16 mouse cellular contexts compared by ENCODE assay signal in genomic region chr11:94729565-94729964, GRCm38 (mm10). TPM values are rescaled to one million over a fixed set of nuclear protein-coding genes. Genes with fewer than 3 reads are reported as not detected.
A peak's percentile ranks its signal among the peaks of the same experiment; 100 is the strongest.
DNase-seq lines count a peak whose midpoint lies in the region; ATAC-seq and TF ChIP-seq lines count a peak whose summit lies in the region.
"Had no signal": no experiment of that assay in that cellular context is flagged by ENCODE, and none has a peak within 500 bp of the region (broad histone marks: within the 10 kb centered on the region; RNA-seq: fewer than 3 reads in every experiment).

No protein-coding gene starts in this region.

- H3K9ac ChIP-seq in hindbrain, postnatal 0 days (replicated peaks; ENCODE audit: low read length), result no peak overlapping the region
- H3K9ac ChIP-seq in hindbrain, embryonic 12.5 days, result no peak overlapping the region
- H3K9ac ChIP-seq in midbrain, postnatal 0 days (replicated peaks; ENCODE audit: low read length, poor library complexity, severe bottlenecking), result no peak overlapping the region
- H3K9ac ChIP-seq in midbrain, embryonic 11.5 days (ENCODE audit: low read length), result no peak overlapping the region
- H3K9ac ChIP-seq in stomach, postnatal 0 days (ENCODE audit: low read length), result no peak overlapping the region
- H3K9ac ChIP-seq: kidney, embryonic 15.5 days had no signal

- no peaks in the 10 kb centered on the region for H3K27me3 ChIP-seq in hindbrain, postnatal 0 days (ENCODE audit: insufficient read depth, low read length)
- no peaks in the 10 kb centered on the region; the same call in 1 of the 2 replicates for H3K27me3 ChIP-seq in hindbrain, embryonic 12.5 days
- no peaks in the 10 kb centered on the region for H3K27me3 ChIP-seq in midbrain, postnatal 0 days (ENCODE audit: insufficient read depth, low read length)
- no peaks in the 10 kb centered on the region for H3K27me3 ChIP-seq in midbrain, embryonic 11.5 days (ENCODE audit: control insufficient read depth, insufficient read depth, low read length)
- H3K27me3 ChIP-seq in stomach, postnatal 0 days (ENCODE audit: control insufficient read depth, insufficient read depth, low read length), result no peaks in the 10 kb centered on the region
- H3K27me3 ChIP-seq: kidney, embryonic 15.5 days had no signal

- DNase-seq in hindbrain, postnatal 0 days (ENCODE audit: low spot score), result peak; percentile 27
- peak; percentile 19 for DNase-seq in midbrain, postnatal 0 days (ENCODE audit: low spot score)
- no peak for DNase-seq in midbrain, embryonic 11.5 days (ENCODE audit: low spot score, missing footprints)
- peak; percentile 35 for DNase-seq in NIH3T3 (ENCODE audit: low read depth)
- DNase-seq in stomach, postnatal 0 days (ENCODE audit: low spot score), result no peak
- no peak for DNase-seq in right cerebral cortex, postnatal 4 days
- no peak for DNase-seq in gastrocnemius, adult 18-20 months (ENCODE audit: low spot score)

- no peaks in the 10 kb centered on the region for H3K36me3 ChIP-seq in hindbrain, postnatal 0 days (ENCODE audit: insufficient read depth, low read length)
- H3K36me3 ChIP-seq in hindbrain, embryonic 12.5 days, result no peaks in the 10 kb centered on the region
- H3K36me3 ChIP-seq in midbrain, postnatal 0 days (ENCODE audit: insufficient read depth, low read length), result no peaks in the 10 kb centered on the region
- H3K36me3 ChIP-seq in midbrain, embryonic 11.5 days (ENCODE audit: control insufficient read depth, insufficient read depth, low read length), result no peaks in the 10 kb centered on the region
- H3K36me3 ChIP-seq in stomach, postnatal 0 days (ENCODE audit: control insufficient read depth, insufficient read depth, low read length), result no peaks in the 10 kb centered on the region
- H3K36me3 ChIP-seq: hindbrain, embryonic 10.5 days; kidney, embryonic 15.5 days had no signal

- H3K4me3 ChIP-seq in hindbrain, postnatal 0 days (ENCODE audit: low read length), result no peak overlapping the region
- no peak overlapping the region for H3K4me3 ChIP-seq in hindbrain, embryonic 12.5 days
- H3K4me3 ChIP-seq in midbrain, postnatal 0 days (ENCODE audit: low read depth, low read length), result no peak overlapping the region
- H3K4me3 ChIP-seq in midbrain, embryonic 11.5 days (ENCODE audit: low read depth, low read length), result no peak overlapping the region
- H3K4me3 ChIP-seq in stomach, postnatal 0 days (ENCODE audit: low read depth, low read length), result no peak overlapping the region
- H3K4me3 ChIP-seq: hindbrain, embryonic 10.5 days; kidney, embryonic 15.5 days; megakaryocyte, embryonic 14.5 days had no signal

- H3K4me2 ChIP-seq in hindbrain, postnatal 0 days (ENCODE audit: low read depth, low read length), result no peak overlapping the region
- no peak overlapping the region for H3K4me2 ChIP-seq in hindbrain, embryonic 12.5 days (replicated peaks)
- no peak overlapping the region for H3K4me2 ChIP-seq in midbrain, postnatal 0 days (ENCODE audit: low read depth, low read length, poor library complexity, severe bottlenecking)
- H3K4me2 ChIP-seq in midbrain, embryonic 11.5 days, result no peak overlapping the region
- H3K4me2 ChIP-seq in stomach, postnatal 0 days (replicated peaks; ENCODE audit: low read depth), result no peak overlapping the region
- H3K4me2 ChIP-seq: kidney, embryonic 15.5 days had no signal

- H3K9me3 ChIP-seq in hindbrain, postnatal 0 days (ENCODE audit: low read length), result no peaks in the 10 kb centered on the region
- H3K9me3 ChIP-seq in hindbrain, embryonic 12.5 days (replicated peaks), result no peaks in the 10 kb centered on the region
- H3K9me3 ChIP-seq in midbrain, postnatal 0 days (ENCODE audit: low read length), result no peaks in the 10 kb centered on the region
- H3K9me3 ChIP-seq in midbrain, embryonic 11.5 days (ENCODE audit: control insufficient read depth, low read length), result no peaks in the 10 kb centered on the region
- H3K9me3 ChIP-seq in stomach, postnatal 0 days (ENCODE audit: control insufficient read depth, low read length), result no peaks in the 10 kb centered on the region
- H3K9me3 ChIP-seq: hindbrain, embryonic 10.5 days; kidney, embryonic 15.5 days; megakaryocyte, embryonic 14.5 days had no signal

- 32% methylated on average over 4 of the region's 4 CpGs for WGBS in hindbrain, postnatal 0 days
- 35% methylated on average over 4 of the region's 4 CpGs for WGBS in hindbrain, embryonic 12.5 days
- 28% methylated on average over 4 of the region's 4 CpGs for WGBS in midbrain, postnatal 0 days
- 35% methylated on average over 4 of the region's 4 CpGs for WGBS in midbrain, embryonic 11.5 days
- 35% methylated on average over 4 of the region's 4 CpGs for WGBS in stomach, postnatal 0 days

- TF ChIP-seq CTCF in hindbrain, postnatal 0 days (IDR thresholded peaks at IDR 0.05; ENCODE audit: low read depth), result peak; percentile 30; the same call in 1 of the 2 replicates
- peak; percentile 22; the same call in 1 of the 2 replicates for TF ChIP-seq CTCF in midbrain, postnatal 0 days (IDR thresholded peaks at IDR 0.05)
- TF ChIP-seq CTCF in stomach, postnatal 0 days (IDR thresholded peaks at IDR 0.05; ENCODE audit: low read depth), result peak; percentile 45

- no peak for ATAC-seq in hindbrain, postnatal 0 days
- no peak for ATAC-seq in hindbrain, embryonic 12.5 days (ENCODE audit: low FRiP score)
- ATAC-seq in midbrain, postnatal 0 days (ENCODE audit: low FRiP score), result no peak
- no peak for ATAC-seq in midbrain, embryonic 11.5 days (ENCODE audit: low FRiP score)
- ATAC-seq in stomach, postnatal 0 days (ENCODE audit: low FRiP score, low TSS enrichment), result no peak

- TF ChIP-seq EP300 in stomach, postnatal 0 days (optimal IDR thresholded peaks at IDR 0.05), result no peak

- no peaks in the 10 kb centered on the region for H3K4me1 ChIP-seq in hindbrain, postnatal 0 days (ENCODE audit: insufficient read depth, low read length)
- H3K4me1 ChIP-seq in hindbrain, embryonic 12.5 days, result no peaks in the 10 kb centered on the region
- no peaks in the 10 kb centered on the region for H3K4me1 ChIP-seq in midbrain, postnatal 0 days (ENCODE audit: insufficient read depth, low read length)
- H3K4me1 ChIP-seq in midbrain, embryonic 11.5 days (ENCODE audit: control insufficient read depth, insufficient read depth, low read length), result no peaks in the 10 kb centered on the region
- no peaks in the 10 kb centered on the region for H3K4me1 ChIP-seq in stomach, postnatal 0 days (replicated peaks; ENCODE audit: control insufficient read depth, insufficient read depth)
- H3K4me1 ChIP-seq: hindbrain, embryonic 10.5 days; kidney, embryonic 15.5 days had no signal

- no peak overlapping the region for H3K27ac ChIP-seq in hindbrain, postnatal 0 days
- no peak overlapping the region for H3K27ac ChIP-seq in hindbrain, embryonic 12.5 days
- H3K27ac ChIP-seq in midbrain, postnatal 0 days (ENCODE audit: low read depth, low read length), result no peak overlapping the region
- no peak overlapping the region for H3K27ac ChIP-seq in midbrain, embryonic 11.5 days (ENCODE audit: low read depth, low read length)
- H3K27ac ChIP-seq in stomach, postnatal 0 days (replicated peaks), result no peak overlapping the region
- H3K27ac ChIP-seq: hindbrain, embryonic 10.5 days; kidney, embryonic 15.5 days had no signal

RNA-seq across cellular contexts. Expression of gene Cdc34b, which starts 12.0 kb away (rescaled TPM):
- total RNA-seq in hindbrain, postnatal 0 days (2014; rRNA removed), result 0.18 and 1.2 TPM in 2 replicates
- 0.30 TPM in 1 of 2 replicates, not detected in the other for polyA plus RNA-seq in hindbrain, postnatal 0 days (2015; fragmentation: Nextera tagmentation; extraction: Ambion mirVana)
- polyA plus RNA-seq in hindbrain, embryonic 12.5 days (2016; fragmentation: Nextera tagmentation; extraction: Ambion mirVana), result 0.23 and 0.38 TPM in 2 replicates
- total RNA-seq in midbrain, postnatal 0 days (2014; rRNA removed), result 1.1 TPM in 1 of 2 replicates, not detected in the other
- 0.14 TPM in 1 of 2 replicates, not detected in the other for polyA plus RNA-seq in midbrain, postnatal 0 days (2015; fragmentation: Nextera tagmentation; extraction: Ambion mirVana)
- polyA plus RNA-seq in midbrain, embryonic 11.5 days (2014; fragmentation: Nextera tagmentation; extraction: Ambion mirVana), result 0.22 TPM in 1 of 2 replicates, not detected in the other
- not detected in 2 replicates for polyA plus RNA-seq in stomach, postnatal 0 days (2015; fragmentation: Nextera tagmentation; extraction: Ambion mirVana)
- total RNA-seq in gastrocnemius, adult 18-20 months (2021), result 1 to 10 TPM; 1.1 to 1.3 TPM
- total RNA-seq: adrenal gland, postnatal 14 days had no signal
- polyA plus RNA-seq: liver, embryonic 16.5 days had no signal

RNA-seq across cellular contexts. Expression of gene Gm11541, which starts 25.3 kb away (rescaled TPM):
- 0.63 TPM in 1 of 2 replicates, not detected in the other for total RNA-seq in hindbrain, postnatal 0 days (2014; rRNA removed)
- 0.39 and 0.42 TPM in 2 replicates for polyA plus RNA-seq in hindbrain, postnatal 0 days (2015; fragmentation: Nextera tagmentation; extraction: Ambion mirVana)
- polyA plus RNA-seq in hindbrain, embryonic 12.5 days (2016; fragmentation: Nextera tagmentation; extraction: Ambion mirVana), result 0.12 TPM in 1 of 2 replicates, not detected in the other
- total RNA-seq in midbrain, postnatal 0 days (2014; rRNA removed), result 0.22 TPM in 1 of 2 replicates, not detected in the other
- polyA plus RNA-seq in midbrain, postnatal 0 days (2015; fragmentation: Nextera tagmentation; extraction: Ambion mirVana), result not detected in 2 replicates
- polyA plus RNA-seq in midbrain, embryonic 11.5 days (2014; fragmentation: Nextera tagmentation; extraction: Ambion mirVana), result not detected in 2 replicates
- 0.11 and 0.15 TPM in 2 replicates for polyA plus RNA-seq in stomach, postnatal 0 days (2015; fragmentation: Nextera tagmentation; extraction: Ambion mirVana)
- total RNA-seq in gastrocnemius, adult 18-20 months (2021), result not detected
- total RNA-seq: adrenal gland, postnatal 14 days; heart, adult 8-10 months; layer of hippocampus, postnatal 10 days; left cerebral cortex, postnatal 36 days had no signal
- polyA plus RNA-seq: hindbrain, embryonic 10.5 days; liver, embryonic 16.5 days had no signal

RNA-seq across cellular contexts. Expression of gene Xylt2, which starts 52.2 kb away (rescaled TPM):
- 44.0 and 53.5 TPM in 2 replicates for total RNA-seq in hindbrain, postnatal 0 days (2014; rRNA removed)
- polyA plus RNA-seq in hindbrain, postnatal 0 days (2015; fragmentation: Nextera tagmentation; extraction: Ambion mirVana), result 13.6 and 14.9 TPM in 2 replicates
- 19.4 and 20.3 TPM in 2 replicates for polyA plus RNA-seq in hindbrain, embryonic 12.5 days (2016; fragmentation: Nextera tagmentation; extraction: Ambion mirVana)
- 38.4 and 45.8 TPM in 2 replicates for total RNA-seq in midbrain, postnatal 0 days (2014; rRNA removed)
- polyA plus RNA-seq in midbrain, postnatal 0 days (2015; fragmentation: Nextera tagmentation; extraction: Ambion mirVana), result 10.2 and 12.5 TPM in 2 replicates
- polyA plus RNA-seq in midbrain, embryonic 11.5 days (2014; fragmentation: Nextera tagmentation; extraction: Ambion mirVana), result 8.2 and 12.0 TPM in 2 replicates
- polyA plus RNA-seq in stomach, postnatal 0 days (2015; fragmentation: Nextera tagmentation; extraction: Ambion mirVana), result 8.4 and 8.6 TPM in 2 replicates
- total RNA-seq in gastrocnemius, adult 18-20 months (2021), result 1 to 10 TPM; 2.9 TPM

RNA-seq across cellular contexts. Expression of gene Tmem92, which starts 52.9 kb away (rescaled TPM):
- not detected in 2 replicates for total RNA-seq in hindbrain, postnatal 0 days (2014; rRNA removed)
- not detected in 2 replicates for polyA plus RNA-seq in hindbrain, postnatal 0 days (2015; fragmentation: Nextera tagmentation; extraction: Ambion mirVana)
- polyA plus RNA-seq in hindbrain, embryonic 12.5 days (2016; fragmentation: Nextera tagmentation; extraction: Ambion mirVana), result not detected in 2 replicates
- total RNA-seq in midbrain, postnatal 0 days (2014; rRNA removed), result not detected in 2 replicates
- polyA plus RNA-seq in midbrain, postnatal 0 days (2015; fragmentation: Nextera tagmentation; extraction: Ambion mirVana), result not detected in 2 replicates
- not detected in 2 replicates for polyA plus RNA-seq in midbrain, embryonic 11.5 days (2014; fragmentation: Nextera tagmentation; extraction: Ambion mirVana)
- polyA plus RNA-seq in stomach, postnatal 0 days (2015; fragmentation: Nextera tagmentation; extraction: Ambion mirVana), result not detected in 2 replicates
- total RNA-seq in gastrocnemius, adult 18-20 months (2021), result not detected
- total RNA-seq: adrenal gland, postnatal 14 days; heart, adult 8-10 months; layer of hippocampus, postnatal 10 days had no signal
- polyA plus RNA-seq: hindbrain, embryonic 10.5 days; kidney, embryonic 15.5 days; liver, embryonic 16.5 days had no signal

Comparison
In these comparisons a context has a peak if more than half of its experiments do, and no peak if none do; other contexts are left out.
1. DNase-seq: peak in hindbrain, postnatal 0 days (single experiment), midbrain, postnatal 0 days (single experiment) and NIH3T3 (single experiment); none in midbrain, embryonic 11.5 days (single experiment), stomach, postnatal 0 days (single experiment), right cerebral cortex, postnatal 4 days (single experiment) and gastrocnemius, adult 18-20 months (single experiment).
2. Peak in every context shown above with its lines, with median percentiles within 50 percentile points of each other: CTCF ChIP-seq.